Mouse (Mus musculus) thymus, postnatal 10 days (tissue): ENCODE data around the gene Gng3.
"Not testable (repeated sequence)": the region's sequence is repeated elsewhere in the genome, so short reads cannot be mapped to it uniquely, and the experiment has no call there.

Experiments used
- DNase-seq, 2 experiments: peaks; one replicate each; pipeline ENCODE4 v3.0.0; 2021; ENCODE audit warnings: low spot score in 2 of 2

Gng3 gene

GRCm38 (mm10) chr19:8839103-8839907, at the start of gene Gng3:
Gene Gng3 (minus strand): TSS chr19:8839194.
- DNase-seq: no peak

- DNase-seq: no peak
These were observed 48.8 kb upstream of the Gng3 start for GRCm38 (mm10) chr19:8887585-8888463.

GRCm38 (mm10) chr19:8886916-8887584, 48.1 kb upstream of the Gng3 start:
- DNase-seq: no peak

- DNase-seq: no peak
These were observed 44.6 kb upstream of the Gng3 start, which contains the start of the genes Lbhd1 and Gm49403 for GRCm38 (mm10) chr19:8883616-8884015. Gene Lbhd1 (plus strand): TSS chr19:8883732. Gene Gm49403 (plus strand): TSS chr19:8883930.

GRCm38 (mm10) chr19:8881034-8881392, 42.0 kb upstream of the Gng3 start:
- no peak for DNase-seq

- DNase-seq: peak; percentile 88
These were observed 41.5 kb upstream of the Gng3 start, which contains the start of gene Uqcc3 for GRCm38 (mm10) chr19:8880311-8881033. Gene Uqcc3 (minus strand): TSS chr19:8880923.

GRCm38 (mm10) chr19:8875031-8875430, 36.0 kb upstream of the Gng3 start:
- no peak for DNase-seq

GRCm38 (mm10) chr19:8872266-8872840, 33.4 kb upstream of the Gng3 start:
- no peak for DNase-seq

GRCm38 (mm10) chr19:8871267-8872186, 32.5 kb upstream of the Gng3 start, which contains the start of gene Ubxn1:
Gene Ubxn1 (plus strand): TSS chr19:8871496.
- peak; percentile 93 to 95 for DNase-seq

- DNase-seq: no peak
These were observed 31.8 kb upstream of the Gng3 start for GRCm38 (mm10) chr19:8870838-8871237.

- not testable (repeated sequence) for DNase-seq
These were observed 31.4 kb upstream of the Gng3 start for GRCm38 (mm10) chr19:8870381-8870780.

GRCm38 (mm10) chr19:8864265-8864664, 25.3 kb upstream of the Gng3 start:
- DNase-seq: no peak

- peak; percentile 42 to 51 for DNase-seq
These were observed 20.0 kb upstream of the Gng3 start for GRCm38 (mm10) chr19:8859018-8859417.

- peak in 1 of 2 experiments; percentile 55 for DNase-seq
These were observed 18.7 kb upstream of the Gng3 start for GRCm38 (mm10) chr19:8857689-8858088.

GRCm38 (mm10) chr19:8853117-8853516, 14.1 kb upstream of the Gng3 start:
- no peak for DNase-seq

- no peak for DNase-seq
These were observed 13.4 kb upstream of the Gng3 start for GRCm38 (mm10) chr19:8852236-8852928.

GRCm38 (mm10) chr19:8851639-8852038, 12.6 kb upstream of the Gng3 start:
- no peak for DNase-seq

- no peak for DNase-seq
These were observed 11.5 kb upstream of the Gng3 start, which contains the start of gene Lrrn4cl for GRCm38 (mm10) chr19:8850402-8850901. Gene Lrrn4cl (plus strand): TSS chr19:8850768.

- DNase-seq: no peak
These were observed 9.4 kb upstream of the Gng3 start for GRCm38 (mm10) chr19:8848356-8848755.
